In the genomic region with DNA sequence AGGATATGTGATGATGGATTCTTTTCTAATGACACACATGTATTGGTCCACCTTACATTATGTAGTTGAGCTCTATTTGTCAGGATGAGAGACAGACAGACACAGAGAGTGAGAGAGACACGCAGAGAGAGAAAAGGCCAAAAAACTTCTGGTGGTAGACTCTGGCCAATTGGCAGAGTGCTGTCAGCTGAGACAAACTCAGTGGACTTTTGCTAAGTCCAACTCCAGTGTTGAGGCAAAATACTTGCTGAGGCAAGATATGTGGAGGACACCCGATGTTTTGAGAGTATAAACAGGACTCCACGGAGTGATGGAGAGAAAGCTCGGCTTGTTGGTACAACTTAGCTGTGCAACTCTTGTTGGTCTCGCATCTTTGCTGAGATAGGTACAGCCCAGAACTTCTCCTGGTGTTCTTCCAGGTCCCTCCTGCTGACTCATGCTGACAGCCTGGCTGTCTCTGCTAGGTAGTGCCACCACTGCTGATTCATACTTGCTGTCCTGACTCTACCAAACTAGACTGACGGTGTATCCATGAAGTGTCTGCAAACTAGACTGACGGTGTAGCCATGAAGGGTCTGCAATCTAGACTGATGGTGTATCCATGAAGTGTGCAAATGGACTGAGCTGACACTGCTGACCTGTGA, we compare ENCODE assay signal across 11 mouse cellular contexts. TPM values are rescaled to one million over a fixed set of nuclear protein-coding genes. Genes with fewer than 3 reads are reported as not detected.
DNase-seq lines count a peak whose midpoint lies in the region; ATAC-seq lines count a peak whose summit lies in the region.
"Had no signal": no experiment of that assay in that cellular context is flagged by ENCODE, and none has a peak within 500 bp of the region (broad histone marks: within the 10 kb centered on the region; RNA-seq: fewer than 3 reads in every experiment).

No protein-coding gene starts in this region.

- H3K27me3 ChIP-seq in kidney, embryonic 16.5 days (ENCODE audit: insufficient read depth, low read length) = no peaks in the 10 kb centered on the region
- H3K27me3 ChIP-seq in liver, embryonic 12.5 days (replicated peaks) = no peaks in the 10 kb centered on the region

- peaks cover 3% of the 10 kb centered on the region; the same call in 1 of the 2 replicates for H3K4me1 ChIP-seq in kidney, embryonic 16.5 days (ENCODE audit: insufficient read depth, low read length)
- peaks cover 28% of the 10 kb centered on the region for H3K4me1 ChIP-seq in liver, embryonic 12.5 days

- H3K27ac ChIP-seq in kidney, embryonic 16.5 days (ENCODE audit: low read length) = no peak overlapping the region
- peak overlapping the region; percentile 89 for H3K27ac ChIP-seq in liver, embryonic 12.5 days
- H3K27ac ChIP-seq: layer of hippocampus, adult 2 months had no signal

- H3K4me2 ChIP-seq in kidney, embryonic 16.5 days (replicated peaks; ENCODE audit: low read depth, low read length) = no peak overlapping the region
- H3K4me2 ChIP-seq in liver, embryonic 12.5 days = peak overlapping the region; percentile 45

- peak; percentile 55; the same call in 1 of the 2 replicates for ATAC-seq in frontal cortex, adult (ENCODE audit: low TSS enrichment)
- no peak for ATAC-seq in kidney, embryonic 16.5 days (ENCODE audit: low FRiP score, low TSS enrichment)
- ATAC-seq in liver, embryonic 12.5 days = peak; percentile 99

- WGBS in kidney, embryonic 16.5 days = 90% methylated on average over 7 of the region's 7 CpGs
- 73% methylated on average over 7 of the region's 7 CpGs for WGBS in liver, embryonic 12.5 days (ENCODE audit: insufficient replicate concordance)

- no peak overlapping the region for H3K4me3 ChIP-seq in kidney, embryonic 16.5 days (ENCODE audit: low read length)
- H3K4me3 ChIP-seq in liver, embryonic 12.5 days = no peak overlapping the region; the same call in 1 of the 2 replicates
- H3K4me3 ChIP-seq: layer of hippocampus, adult 2 months had no signal

- H3K36me3 ChIP-seq in kidney, embryonic 16.5 days (ENCODE audit: insufficient read depth, low read length) = peaks cover 20% of the 10 kb centered on the region
- peaks cover 60% of the 10 kb centered on the region for H3K36me3 ChIP-seq in liver, embryonic 12.5 days

- H3K9ac ChIP-seq in kidney, embryonic 16.5 days (replicated peaks; ENCODE audit: low read length) = no peak overlapping the region
- H3K9ac ChIP-seq in liver, embryonic 12.5 days = no peak overlapping the region; the same call in 1 of the 2 replicates

- no peak for DNase-seq in frontal cortex, postnatal 10 days (ENCODE audit: low spot score in 2 of 2)
- peak; percentile 61 for DNase-seq in kidney, adult 9 months
- DNase-seq in NIH3T3 (ENCODE audit: low read depth) = peak; percentile 27
- no peak for DNase-seq in lung, postnatal 10 days
- no peak for DNase-seq in embryo, embryonic 9.5 days (ENCODE audit: extremely low spot score)
- DNase-seq: cerebellum, adult 9-10 months; lung, postnatal 36 days had no signal

- no peaks in the 10 kb centered on the region for H3K9me3 ChIP-seq in kidney, embryonic 16.5 days (ENCODE audit: low read length)
- no peaks in the 10 kb centered on the region for H3K9me3 ChIP-seq in liver, embryonic 12.5 days (replicated peaks)

RNA-seq across cellular contexts. Expression of gene Scaf11, which starts 11.9 kb away (rescaled TPM):
- polyA plus RNA-seq in kidney, embryonic 16.5 days (2015; fragmentation: Nextera tagmentation; extraction: Ambion mirVana) = 84.6 and 96.5 TPM in 2 replicates
- polyA plus RNA-seq in liver, embryonic 12.5 days (2016; fragmentation: Nextera tagmentation; extraction: Ambion mirVana) = 68.8 and 73.0 TPM in 2 replicates

Comparison
In these comparisons a context has a peak if more than half of its experiments do, and no peak if none do; other contexts are left out.
1. DNase-seq: peak in kidney, adult 9 months (single experiment) and NIH3T3 (single experiment); none in frontal cortex, postnatal 10 days (0 of 2), lung, postnatal 10 days (single experiment) and embryo, embryonic 9.5 days (single experiment).